Comparison of ENCODE assay signal across 8 mouse cellular contexts in genomic region chr4:133814804-133815515, GRCm38 (mm10). TPM values are rescaled to one million over a fixed set of nuclear protein-coding genes. Genes with fewer than 3 reads are reported as not detected.
A peak's percentile ranks its signal among the peaks of the same experiment; 100 is the strongest.
DNase-seq lines count a peak whose midpoint lies in the region; ATAC-seq and TF ChIP-seq lines count a peak whose summit lies in the region.

No protein-coding gene starts in this region.

- WGBS in embryonic facial prominence, embryonic 13.5 days: 7% methylated on average over 25 of the region's 25 CpGs
- WGBS in intestine, embryonic 15.5 days: 21% methylated on average over 25 of the region's 25 CpGs
- WGBS in midbrain, embryonic 13.5 days: 3% methylated on average over 25 of the region's 25 CpGs

- H3K4me1 ChIP-seq in erythroblast, embryonic 14.5 days (ENCODE audit: control insufficient read depth): peaks cover 43% of the 10 kb centered on the region
- H3K4me1 ChIP-seq in E14TG2a.4 (replicated peaks; ENCODE audit: low read depth, low read length): peaks cover 70% of the 10 kb centered on the region
- peaks cover 20% of the 10 kb centered on the region for H3K4me1 ChIP-seq in embryonic facial prominence, embryonic 13.5 days
- peaks cover 18% of the 10 kb centered on the region for H3K4me1 ChIP-seq in intestine, embryonic 15.5 days (replicated peaks)
- peaks cover 23% of the 10 kb centered on the region for H3K4me1 ChIP-seq in midbrain, embryonic 13.5 days (replicated peaks)

- no peaks in the 10 kb centered on the region for H3K36me3 ChIP-seq in erythroblast, embryonic 14.5 days (ENCODE audit: control insufficient read depth)
- no peaks in the 10 kb centered on the region for H3K36me3 ChIP-seq in E14TG2a.4 (ENCODE audit: insufficient read depth, low read length)
- no peaks in the 10 kb centered on the region for H3K36me3 ChIP-seq in embryonic facial prominence, embryonic 13.5 days
- H3K36me3 ChIP-seq in intestine, embryonic 15.5 days: no peaks in the 10 kb centered on the region
- no peaks in the 10 kb centered on the region for H3K36me3 ChIP-seq in midbrain, embryonic 13.5 days

- peak overlapping the region; percentile 100 for H3K27ac ChIP-seq in embryonic facial prominence, embryonic 13.5 days
- H3K27ac ChIP-seq in intestine, embryonic 15.5 days: peak overlapping the region; percentile 100
- peak overlapping the region; percentile 98 for H3K27ac ChIP-seq in midbrain, embryonic 13.5 days

- H3K4me2 ChIP-seq in embryonic facial prominence, embryonic 13.5 days: peak overlapping the region; percentile 58
- H3K4me2 ChIP-seq in intestine, embryonic 15.5 days (replicated peaks): peak overlapping the region; percentile 73
- H3K4me2 ChIP-seq in midbrain, embryonic 13.5 days (replicated peaks): peak overlapping the region; percentile 61

- no peaks in the 10 kb centered on the region for H3K27me3 ChIP-seq in erythroblast, embryonic 14.5 days (ENCODE audit: control insufficient read depth)
- no peaks in the 10 kb centered on the region for H3K27me3 ChIP-seq in E14TG2a.4 (ENCODE audit: insufficient read depth, low read length)
- no peaks in the 10 kb centered on the region for H3K27me3 ChIP-seq in embryonic facial prominence, embryonic 13.5 days
- no peaks in the 10 kb centered on the region for H3K27me3 ChIP-seq in intestine, embryonic 15.5 days (replicated peaks)
- 0 out of 2 replicates have a peak, but pooled peaks cover 8% of the 10 kb centered on the region for H3K27me3 ChIP-seq in midbrain, embryonic 13.5 days

- intact Hi-C loops in gastrocnemius, postnatal 14 days (cut with DNase I; ENCODE audit: low total_unique reads): no loop called here
- intact Hi-C loops in left cerebral cortex, postnatal 14 days (cut with DNase I): no loop called here

- no peak for DNase-seq in gastrocnemius, postnatal 14 days
- DNase-seq in left cerebral cortex, postnatal 14 days (ENCODE audit: low spot score in 2 of 2): no peak

- TF ChIP-seq CTCF in E14TG2a.4 (conservative IDR thresholded peaks at IDR 0.05; ENCODE audit: low read length): no peak

- no peak for ATAC-seq in erythroblast, adult 5-6 weeks (replicated peaks; ENCODE audit: low FRiP score, poor library complexity, severe bottlenecking)
- ATAC-seq in embryonic facial prominence, embryonic 13.5 days (ENCODE audit: insufficient number of reproducible peaks, insufficient read depth, low FRiP score, low TSS enrichment, low read depth): no peak
- no peak for ATAC-seq in intestine, embryonic 15.5 days
- no peak for ATAC-seq in midbrain, embryonic 13.5 days

- H3K9me3 ChIP-seq in erythroblast, embryonic 14.5 days (ENCODE audit: control insufficient read depth, low read length): no peaks in the 10 kb centered on the region
- no peaks in the 10 kb centered on the region for H3K9me3 ChIP-seq in E14TG2a.4 (ENCODE audit: low read length)
- H3K9me3 ChIP-seq in embryonic facial prominence, embryonic 13.5 days: no peaks in the 10 kb centered on the region
- no peaks in the 10 kb centered on the region for H3K9me3 ChIP-seq in intestine, embryonic 15.5 days
- H3K9me3 ChIP-seq in midbrain, embryonic 13.5 days: no peaks in the 10 kb centered on the region

- peak overlapping the region; percentile 83 for H3K9ac ChIP-seq in embryonic facial prominence, embryonic 13.5 days
- H3K9ac ChIP-seq in intestine, embryonic 15.5 days: peak overlapping the region; percentile 84
- H3K9ac ChIP-seq in midbrain, embryonic 13.5 days (replicated peaks): peak overlapping the region; percentile 79

- H3K4me3 ChIP-seq in erythroblast, embryonic 14.5 days (replicated peaks): peak overlapping the region; percentile 80
- H3K4me3 ChIP-seq in E14TG2a.4 (replicated peaks; ENCODE audit: low read length): peak overlapping the region; percentile 82
- H3K4me3 ChIP-seq in embryonic facial prominence, embryonic 13.5 days: peak overlapping the region; percentile 60
- H3K4me3 ChIP-seq in intestine, embryonic 15.5 days (replicated peaks): peak overlapping the region; percentile 75
- peak overlapping the region; percentile 67 for H3K4me3 ChIP-seq in midbrain, embryonic 13.5 days (replicated peaks)

RNA-seq across cellular contexts. Expression of gene Arid1a, which starts 58.4 kb away (rescaled TPM):
- 2.3 and 2.6 TPM in 2 replicates for polyA plus RNA-seq in erythroblast, embryonic 14.5 days (2012)
- 31.1 and 41.2 TPM in 2 replicates for total RNA-seq in erythroblast, adult 5-6 weeks (2015; ENCODE audit: low replicate concordance)
- 21.9 and 27.2 TPM in 2 replicates for total RNA-seq in erythroblast, adult 5-6 weeks (2017; ENCODE audit: low replicate concordance)
- polyA plus RNA-seq in embryonic facial prominence, embryonic 13.5 days (2015; fragmentation: Nextera tagmentation; extraction: Ambion mirVana): 36.0 and 36.4 TPM in 2 replicates
- polyA plus RNA-seq in intestine, embryonic 15.5 days (2015; fragmentation: Nextera tagmentation; extraction: Ambion mirVana): 21.6 and 24.9 TPM in 2 replicates
- polyA plus RNA-seq in midbrain, embryonic 13.5 days (2015; fragmentation: Nextera tagmentation; extraction: Ambion mirVana): 43.6 and 47.1 TPM in 2 replicates
- total RNA-seq in gastrocnemius, postnatal 14 days (2021): 10 to 100 TPM; 22.3 to 27.3 TPM
- total RNA-seq in left cerebral cortex, postnatal 14 days (2021): 10 to 100 TPM; 74.1 to 75.8 TPM
